Mouse (Mus musculus) kidney, embryonic 16.5 days (tissue): ENCODE results near the gene Brd3. TPM values are rescaled to one million over a fixed set of nuclear protein-coding genes. Genes with fewer than 3 reads are reported as not detected.
A peak's percentile ranks its signal among the peaks of the same experiment; 100 is the strongest.

Experiments used
- ATAC-seq: fragments of 200-750 bp; cut with Nextera tagmentation; 2 replicates; pipeline ENCODE4 v1.8.0; 2017; ENCODE audit warnings: moderate TSS enrichment; ENCODE audit not compliant: low FRiP score, low TSS enrichment
- H3K27ac ChIP-seq: fragments of 300-500 bp; sonication (generic); 2 replicates; pipeline ENCODE4 v1.5.1; 2014; ENCODE audit warnings: low read length
- H3K27me3 ChIP-seq: fragments of 300-500 bp; sonication (generic); 2 replicates; pipeline ENCODE4 v1.6.1; 2014; ENCODE audit warnings: low read length, control low read depth, mixed read lengths; ENCODE audit not compliant: insufficient read depth
- H3K36me3 ChIP-seq: fragments of 300-500 bp; sonication (generic); 2 replicates; pipeline ENCODE4 v1.6.1; 2014; ENCODE audit warnings: low read length, control low read depth, mixed read lengths; ENCODE audit not compliant: insufficient read depth
- H3K4me1 ChIP-seq: fragments of 300-500 bp; sonication (generic); 2 replicates; pipeline ENCODE4 v1.6.1; 2014; ENCODE audit warnings: low read length, control low read depth, mixed read lengths; ENCODE audit not compliant: insufficient read depth
- H3K4me2 ChIP-seq: fragments of 300-500 bp; sonication (generic); replicated peaks from 2 replicates; pipeline ENCODE4 v1.6.1; 2014; ENCODE audit warnings: low read depth, low read length
- H3K4me3 ChIP-seq: fragments of 300-500 bp; sonication (generic); 2 replicates; pipeline ENCODE4 v1.5.1; 2014; ENCODE audit warnings: mild to moderate bottlenecking, low read length
- H3K9ac ChIP-seq: fragments of 300-500 bp; sonication (generic); replicated peaks from 2 replicates; pipeline ENCODE4 v1.6.1; 2014; ENCODE audit warnings: low read length
- H3K9me3 ChIP-seq: fragments of 300-500 bp; sonication (generic); 2 replicates; pipeline ENCODE4 v1.6.1; 2016; ENCODE audit warnings: low read length, control low read depth
- WGBS: fragments of 180-500 bp; shearing (Covaris S2); extraction: QIAGEN DNeasy Blood & Tissue Kit; methylation state at CpG from one replicate; pipeline ENCODE4 v1.1.7; 2014; 5-methylcytosine and 5-hydroxymethylcytosine counted together
- polyA plus RNA-seq: library from polyadenylated mRNA; unstranded; fragments of >200 nt; fragmentation: Nextera tagmentation; extraction: Ambion mirVana; gene quantifications from 2 replicates; pipeline ENCODE4 v1.2.1, GENCODE M21; 2015

Gene Brd3
- polyA plus RNA-seq, 1 experiment from 2014 or later = 103 TPM

- ATAC-seq = no peak
- no peaks in the 10 kb centered on the region for H3K9me3 ChIP-seq
- no peak overlapping the region for H3K27ac ChIP-seq
- H3K4me1 ChIP-seq = peaks cover 57% of the 10 kb centered on the region
- peak overlapping the region; percentile 87 for H3K4me3 ChIP-seq
- no peaks in the 10 kb centered on the region for H3K36me3 ChIP-seq
- peak overlapping the region; percentile 84 for H3K4me2 ChIP-seq
- WGBS = 56% methylated on average over 7 of the region's 7 CpGs
- H3K27me3 ChIP-seq = no peaks in the 10 kb centered on the region
- peak overlapping the region; percentile 97 for H3K9ac ChIP-seq
Observed at GRCm38 (mm10) chr2:27473061-27473765, 34.2 kb downstream of the Brd3 start.

- no peak overlapping the region for H3K4me3 ChIP-seq
- H3K4me1 ChIP-seq = peaks cover 49% of the 10 kb centered on the region
- H3K9ac ChIP-seq = no peak overlapping the region
- H3K4me2 ChIP-seq = no peak overlapping the region
- no peaks in the 10 kb centered on the region for H3K27me3 ChIP-seq
- no peak for ATAC-seq
- no peaks in the 10 kb centered on the region for H3K36me3 ChIP-seq
- H3K9me3 ChIP-seq = no peaks in the 10 kb centered on the region
- H3K27ac ChIP-seq = no peak overlapping the region
Observed at GRCm38 (mm10) chr2:27471170-27471584, 36.3 kb downstream of the Brd3 start.

- H3K36me3 ChIP-seq = no peaks in the 10 kb centered on the region
- H3K9ac ChIP-seq = no peak overlapping the region
- no peak overlapping the region for H3K4me3 ChIP-seq
- WGBS = 95% methylated on average over 2 of the region's 2 CpGs
- no peak for ATAC-seq
- H3K4me2 ChIP-seq = no peak overlapping the region
- H3K4me1 ChIP-seq = peaks cover 49% of the 10 kb centered on the region
- H3K27ac ChIP-seq = no peak overlapping the region
- no peaks in the 10 kb centered on the region for H3K9me3 ChIP-seq
- no peaks in the 10 kb centered on the region for H3K27me3 ChIP-seq
Observed at GRCm38 (mm10) chr2:27470535-27470934, 36.9 kb downstream of the Brd3 start.

GRCm38 (mm10) chr2:27469991-27470355 lies 37.5 kb downstream of the Brd3 start:
- H3K4me3 ChIP-seq = no peak overlapping the region
- no peak for ATAC-seq
- H3K27ac ChIP-seq = no peak overlapping the region
- peaks cover 49% of the 10 kb centered on the region for H3K4me1 ChIP-seq
- no peaks in the 10 kb centered on the region for H3K36me3 ChIP-seq
- H3K9me3 ChIP-seq = no peaks in the 10 kb centered on the region
- H3K4me2 ChIP-seq = no peak overlapping the region
- no peak overlapping the region for H3K9ac ChIP-seq
- no peaks in the 10 kb centered on the region for H3K27me3 ChIP-seq
- WGBS = 42% methylated on average over 3 of the region's 3 CpGs

GRCm38 (mm10) chr2:27469292-27469990 lies 38.0 kb downstream of the Brd3 start:
- no peaks in the 10 kb centered on the region for H3K27me3 ChIP-seq
- H3K9me3 ChIP-seq = no peaks in the 10 kb centered on the region
- H3K4me3 ChIP-seq = no peak overlapping the region
- 0 out of 2 replicates have a peak, but pooled peaks cover 3% of the 10 kb centered on the region for H3K36me3 ChIP-seq
- no peak for ATAC-seq
- no peak overlapping the region for H3K27ac ChIP-seq
- WGBS = 62% methylated on average over 4 of the region's 4 CpGs
- H3K4me2 ChIP-seq = no peak overlapping the region
- peaks cover 49% of the 10 kb centered on the region for H3K4me1 ChIP-seq
- H3K9ac ChIP-seq = no peak overlapping the region

- Histone ChIP-seq H3K9me3 (no peaks in the 10 kb centered on the region), H3K9ac (no peak overlapping the region), H3K36me3 (peaks cover 65% of the 10 kb centered on the region), H3K4me3 (no peak overlapping the region), H3K4me2 (no peak overlapping the region), H3K27me3 (no peaks in the 10 kb centered on the region), H3K4me1 (no peaks in the 10 kb centered on the region), H3K27ac (no peak overlapping the region)
- ATAC-seq = no peak
- 82% methylated on average over 4 of the region's 4 CpGs for WGBS
Observed at GRCm38 (mm10) chr2:27462901-27463300, 44.6 kb downstream of the Brd3 start.

DNA sequence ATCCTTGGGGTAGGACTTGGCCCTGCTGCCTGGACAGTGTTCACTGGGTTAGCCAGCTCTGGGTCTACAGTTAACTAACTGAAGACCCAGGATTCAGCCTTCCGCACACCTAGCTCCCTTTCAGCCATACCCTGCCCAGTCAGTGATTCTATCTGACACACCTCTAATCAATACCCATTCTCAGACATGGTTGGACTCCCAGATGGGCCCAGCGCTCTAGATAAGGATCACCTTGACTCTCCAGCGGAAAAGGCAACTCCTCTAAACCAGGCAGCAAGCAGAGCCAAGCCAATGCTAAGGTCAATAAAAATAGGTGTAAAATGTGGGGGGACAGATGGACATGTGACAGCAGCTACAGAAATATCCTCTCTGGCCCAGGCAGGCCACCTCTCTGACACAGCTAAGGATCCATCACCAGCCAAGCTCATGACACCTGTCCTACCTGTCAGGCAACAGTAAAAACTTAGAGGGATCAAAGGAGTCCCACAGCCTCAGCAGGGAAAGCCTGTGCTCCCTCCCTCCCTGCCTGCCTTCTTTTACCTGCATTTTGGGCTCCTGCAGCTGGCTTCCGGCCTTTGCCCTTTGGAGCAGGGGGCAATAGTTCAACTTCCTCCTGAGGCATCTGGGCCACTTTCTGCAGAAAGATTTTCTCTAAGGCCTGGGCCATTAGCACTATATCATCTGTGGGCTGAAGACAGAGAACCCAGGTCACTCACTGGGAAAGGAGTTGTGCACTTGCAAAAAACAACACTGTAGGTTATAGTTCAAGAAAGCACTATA lies 45.4 kb downstream of the Brd3 start:
- 87% methylated on average over 4 of the region's 4 CpGs for WGBS
- ATAC-seq = no peak
- no peaks in the 10 kb centered on the region for H3K4me1 ChIP-seq
- no peaks in the 10 kb centered on the region for H3K27me3 ChIP-seq
- no peak overlapping the region for H3K4me2 ChIP-seq
- H3K9ac ChIP-seq = no peak overlapping the region
- H3K4me3 ChIP-seq = no peak overlapping the region
- H3K36me3 ChIP-seq = peaks cover 73% of the 10 kb centered on the region
- no peak overlapping the region for H3K27ac ChIP-seq
- no peaks in the 10 kb centered on the region for H3K9me3 ChIP-seq

GRCm38 (mm10) chr2:27460651-27461050 lies 46.8 kb downstream of the Brd3 start:
- Histone ChIP-seq H3K4me3 (no peak overlapping the region), H3K9ac (no peak overlapping the region), H3K36me3 (peaks cover 85% of the 10 kb centered on the region), H3K4me2 (no peak overlapping the region), H3K4me1 (no peaks in the 10 kb centered on the region), H3K9me3 (no peaks in the 10 kb centered on the region), H3K27me3 (no peaks in the 10 kb centered on the region), H3K27ac (no peak overlapping the region)
- no peak for ATAC-seq
- WGBS = 65% methylated on average over 9 of the region's 9 CpGs

- Histone ChIP-seq H3K36me3 (peaks cover 90% of the 10 kb centered on the region), H3K4me1 (no peaks in the 10 kb centered on the region), H3K27me3 (no peaks in the 10 kb centered on the region), H3K4me3 (no peak overlapping the region), H3K4me2 (no peak overlapping the region), H3K9ac (no peak overlapping the region), H3K27ac (no peak overlapping the region), H3K9me3 (no peaks in the 10 kb centered on the region)
- ATAC-seq = no peak
- WGBS = 83% methylated on average over 5 of the region's 5 CpGs
Observed at GRCm38 (mm10) chr2:27460163-27460562, 47.3 kb downstream of the Brd3 start.

GRCm38 (mm10) chr2:27459735-27460134 lies 47.7 kb downstream of the Brd3 start:
- H3K27ac ChIP-seq = no peak overlapping the region
- 82% methylated on average over 7 of the region's 7 CpGs for WGBS
- H3K9me3 ChIP-seq = no peaks in the 10 kb centered on the region
- no peaks in the 10 kb centered on the region for H3K27me3 ChIP-seq
- H3K36me3 ChIP-seq = peaks cover 94% of the 10 kb centered on the region
- ATAC-seq = no peak
- no peak overlapping the region for H3K4me2 ChIP-seq
- H3K9ac ChIP-seq = no peak overlapping the region
- no peak overlapping the region for H3K4me3 ChIP-seq
- no peaks in the 10 kb centered on the region for H3K4me1 ChIP-seq
